Mouse (Mus musculus) stomach, embryonic 15.5 days (tissue): ENCODE measurements around the gene Rad23a. TPM values are rescaled to one million over a fixed set of nuclear protein-coding genes. Genes with fewer than 3 reads are reported as not detected.
A peak's percentile ranks its signal among the peaks of the same experiment; 100 is the strongest.

ENCODE experiments used
- ATAC-seq: fragments of 200-750 bp; cut with Nextera tagmentation; 2 replicates; pipeline ENCODE4 v1.8.0; 2017; ENCODE audit warnings: low read depth, moderate number of reproducible peaks, moderate TSS enrichment; ENCODE audit not compliant: insufficient read depth, low FRiP score
- H3K27ac ChIP-seq: fragments of 300-500 bp; sonication (generic); 2 replicates; pipeline ENCODE4 v1.5.1; 2015; ENCODE audit warnings: mild to moderate bottlenecking, inconsistent platforms
- H3K27me3 ChIP-seq: fragments of 300-500 bp; sonication (generic); replicated peaks from 2 replicates; pipeline ENCODE4 v1.6.1; 2015; ENCODE audit warnings: inconsistent platforms
- H3K36me3 ChIP-seq: fragments of 300-500 bp; sonication (generic); 2 replicates; pipeline ENCODE4 v1.6.1; 2015; ENCODE audit warnings: inconsistent platforms
- H3K4me1 ChIP-seq: fragments of 300-500 bp; sonication (generic); 2 replicates; pipeline ENCODE4 v1.6.1; 2015; ENCODE audit warnings: inconsistent platforms
- H3K4me2 ChIP-seq: fragments of 300-500 bp; sonication (generic); 2 replicates; pipeline ENCODE4 v1.6.1; 2015; ENCODE audit warnings: mild to moderate bottlenecking, inconsistent platforms
- H3K4me3 ChIP-seq: fragments of 300-500 bp; sonication (generic); replicated peaks from 2 replicates; pipeline ENCODE4 v1.5.1; 2015; ENCODE audit warnings: inconsistent platforms
- H3K9ac ChIP-seq: fragments of 300-500 bp; sonication (generic); 2 replicates; pipeline ENCODE4 v1.6.1; 2015; ENCODE audit warnings: inconsistent platforms
- H3K9me3 ChIP-seq: fragments of 300-500 bp; sonication (generic); 2 replicates; pipeline ENCODE4 v1.6.1; 2016; ENCODE audit warnings: inconsistent platforms
- WGBS: fragments of 180-500 bp; shearing (Covaris S2); methylation state at CpG from one replicate; pipeline ENCODE4 v1.1.7; 2015; 5-methylcytosine and 5-hydroxymethylcytosine counted together
- polyA plus RNA-seq: library from polyadenylated mRNA; unstranded; fragments of >200 nt; fragmentation: Nextera tagmentation; extraction: Ambion mirVana; gene quantifications from 2 replicates; pipeline ENCODE4 v1.2.1, GENCODE M21; 2015

Gene Rad23a
- 115 and 130 TPM in 2 replicates for polyA plus RNA-seq

DNA sequence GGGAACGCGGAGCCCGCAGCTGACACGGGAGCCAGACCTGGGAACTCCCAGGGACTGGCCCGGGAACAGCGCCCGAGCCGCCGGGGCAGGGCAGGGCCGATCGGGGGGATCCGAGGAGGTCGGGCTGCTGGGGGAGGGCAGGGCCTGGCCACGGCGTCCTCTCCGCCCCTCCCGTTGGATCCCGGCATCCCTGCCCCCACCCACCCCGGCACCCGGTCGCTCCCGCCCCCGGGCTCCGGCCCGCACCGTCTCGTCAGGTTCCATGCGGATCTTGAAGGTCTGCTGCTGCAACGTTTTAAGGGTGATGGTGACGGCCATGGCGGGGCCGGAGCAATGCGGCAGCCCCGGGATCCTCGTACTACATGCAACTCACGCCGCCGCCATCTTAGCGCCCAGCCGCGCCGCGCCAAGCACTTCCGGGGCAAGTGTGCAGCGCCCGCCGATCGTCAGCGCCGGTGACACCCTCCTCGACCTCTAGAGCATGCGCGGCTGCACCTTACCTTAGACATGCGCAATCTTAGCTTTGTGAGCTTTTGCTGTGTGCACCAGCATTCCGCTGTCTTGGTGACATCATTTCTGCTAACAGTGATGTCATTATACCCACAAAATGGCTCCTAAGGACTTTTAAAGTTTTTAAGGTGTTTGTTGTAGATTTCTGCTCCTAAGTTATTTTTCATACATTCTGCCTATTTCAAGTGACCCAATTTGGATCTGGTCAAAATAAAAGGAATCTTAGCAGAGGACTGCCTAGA, at the start of gene Rad23a:
TSS of gene Rad23a (minus strand) at position 418 of the 752 bp plus-strand sequence.
- Histone ChIP-seq H3K4me3 (peak within 1 kb of the TSS; percentile 86), H3K27me3 (no peaks in the 10 kb centered on the region), H3K9me3 (no peaks in the 10 kb centered on the region), H3K27ac (peak within 1 kb of the TSS; percentile 90), H3K36me3 (peaks cover 69% of the 10 kb centered on the region), H3K4me2 (peak within 1 kb of the TSS; percentile 62), H3K9ac (peak within 1 kb of the TSS; percentile 95), H3K4me1 (peaks cover 17% of the 10 kb centered on the region)
- under 1% methylated on average over 55 of the region's 55 CpGs for WGBS
- ATAC-seq = peak; percentile 94

DNA sequence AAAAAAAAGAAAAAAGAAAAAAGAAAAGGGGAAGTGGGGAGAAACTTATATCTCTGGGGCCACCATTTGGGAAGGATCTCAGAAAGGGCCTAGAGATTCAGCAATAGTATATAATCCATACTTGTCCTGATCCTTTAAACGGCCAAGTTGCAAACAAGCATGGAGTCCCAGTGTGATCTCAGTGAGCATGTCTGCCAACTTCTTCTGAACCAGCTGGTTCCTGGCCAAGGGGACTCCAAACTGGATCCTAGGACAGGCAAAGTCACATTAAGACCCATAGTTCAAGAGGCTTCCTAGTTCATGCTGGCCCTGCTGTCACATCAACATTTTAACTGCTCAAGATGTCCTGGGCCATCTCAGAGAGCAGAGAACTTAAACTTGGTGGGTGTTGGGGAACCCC, 48.7 kb upstream of the Rad23a start:
- Histone ChIP-seq H3K9me3 (no peaks in the 10 kb centered on the region), H3K4me2 (no peak overlapping the region), H3K9ac (no peak overlapping the region), H3K27ac (no peak overlapping the region), H3K4me1 (peaks cover 6% of the 10 kb centered on the region), H3K27me3 (no peaks in the 10 kb centered on the region), H3K36me3 (peaks cover 7% of the 10 kb centered on the region), H3K4me3 (no peak overlapping the region)
- 81% methylated on average over 1 of the region's 1 CpGs for WGBS
- no peak for ATAC-seq

DNA sequence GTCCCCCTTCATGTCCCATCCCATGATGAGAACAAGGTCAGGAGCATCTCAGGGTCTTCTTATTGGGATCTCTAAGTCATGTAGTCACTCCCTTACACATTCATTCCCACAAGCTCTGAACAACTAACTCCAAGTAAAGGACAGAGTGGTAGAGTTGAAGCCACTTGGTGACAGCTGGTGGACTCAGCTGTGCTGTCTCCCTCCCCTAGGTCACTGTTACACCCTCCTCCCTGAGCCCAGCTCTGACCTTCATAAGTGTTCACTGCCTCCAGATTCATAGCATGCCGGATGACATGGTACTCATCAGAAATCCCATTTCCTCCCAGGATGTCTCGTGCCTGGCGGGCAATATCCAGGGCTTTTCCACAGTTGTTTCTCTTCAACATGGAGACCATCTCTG, 47.8 kb upstream of the Rad23a start:
- WGBS = 84% methylated on average over 3 of the region's 3 CpGs
- H3K4me1 ChIP-seq = peaks cover 6% of the 10 kb centered on the region
- no peak for ATAC-seq

DNA sequence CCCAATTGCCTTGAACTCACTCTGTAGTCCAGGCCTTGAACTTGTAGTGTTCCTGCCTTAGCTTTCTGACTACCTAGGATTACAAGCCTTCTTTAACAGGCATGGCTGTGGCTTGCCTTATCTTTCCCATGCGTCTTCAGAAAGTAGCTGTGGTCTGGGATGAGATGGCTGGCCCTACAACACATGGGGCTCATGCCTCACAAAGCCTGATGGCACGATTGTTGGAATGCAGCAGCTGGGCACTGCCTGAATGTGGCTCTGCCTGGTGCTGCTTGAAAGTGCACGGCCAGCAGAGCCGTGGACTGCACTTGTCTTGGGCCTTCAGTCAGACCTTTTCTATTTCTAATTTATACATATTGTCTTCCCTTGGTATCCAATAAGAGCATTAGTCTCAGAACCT, 44.3 kb upstream of the Rad23a start:
- no peak for ATAC-seq
- 88% methylated on average over 4 of the region's 4 CpGs for WGBS
- H3K27ac ChIP-seq = no peak overlapping the region

More for the DNA sequence above, 47.8 kb upstream of the Rad23a start:
- Histone ChIP-seq H3K9ac (no peak overlapping the region), H3K27ac (no peak overlapping the region), H3K4me3 (no peak overlapping the region), H3K27me3 (no peaks in the 10 kb centered on the region), H3K4me2 (no peak overlapping the region), H3K9me3 (no peaks in the 10 kb centered on the region), H3K36me3 (peaks cover 7% of the 10 kb centered on the region)

DNA sequence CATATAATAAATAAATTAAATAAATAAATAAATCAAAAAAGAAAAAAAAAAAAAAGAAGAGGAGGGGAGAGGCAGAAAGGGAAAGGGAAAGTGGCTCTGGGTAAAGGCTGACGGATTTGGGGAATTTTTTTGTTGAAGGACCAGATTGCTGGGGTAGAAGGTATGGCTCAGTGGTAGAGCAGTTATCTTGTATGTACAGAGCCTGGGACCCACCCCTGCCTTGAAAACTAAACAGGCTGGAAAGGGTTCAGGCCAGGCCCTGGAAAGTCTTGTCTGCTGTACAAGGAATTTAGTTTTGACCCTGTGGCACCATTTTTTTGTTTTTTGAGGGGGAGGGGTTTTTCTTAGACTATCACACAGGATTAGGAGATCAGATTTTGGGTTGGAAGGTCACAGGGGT, 38.5 kb upstream of the Rad23a start:
- H3K27me3 ChIP-seq = no peaks in the 10 kb centered on the region
- H3K4me3 ChIP-seq = no peak overlapping the region
- no peak for ATAC-seq
- H3K4me1 ChIP-seq = no peaks in the 10 kb centered on the region
- H3K9me3 ChIP-seq = no peaks in the 10 kb centered on the region
- no peak overlapping the region for H3K4me2 ChIP-seq
- no peak overlapping the region for H3K27ac ChIP-seq
- no peak overlapping the region for H3K9ac ChIP-seq
- H3K36me3 ChIP-seq = no peaks in the 10 kb centered on the region
- 80% methylated on average over 1 of the region's 1 CpGs for WGBS

More for the DNA sequence above, 44.3 kb upstream of the Rad23a start:
- Histone ChIP-seq H3K27me3 (no peaks in the 10 kb centered on the region), H3K9ac (no peak overlapping the region), H3K4me3 (no peak overlapping the region), H3K36me3 (peaks cover 7% of the 10 kb centered on the region), H3K9me3 (no peaks in the 10 kb centered on the region), H3K4me1 (no peaks in the 10 kb centered on the region), H3K4me2 (no peak overlapping the region)

DNA sequence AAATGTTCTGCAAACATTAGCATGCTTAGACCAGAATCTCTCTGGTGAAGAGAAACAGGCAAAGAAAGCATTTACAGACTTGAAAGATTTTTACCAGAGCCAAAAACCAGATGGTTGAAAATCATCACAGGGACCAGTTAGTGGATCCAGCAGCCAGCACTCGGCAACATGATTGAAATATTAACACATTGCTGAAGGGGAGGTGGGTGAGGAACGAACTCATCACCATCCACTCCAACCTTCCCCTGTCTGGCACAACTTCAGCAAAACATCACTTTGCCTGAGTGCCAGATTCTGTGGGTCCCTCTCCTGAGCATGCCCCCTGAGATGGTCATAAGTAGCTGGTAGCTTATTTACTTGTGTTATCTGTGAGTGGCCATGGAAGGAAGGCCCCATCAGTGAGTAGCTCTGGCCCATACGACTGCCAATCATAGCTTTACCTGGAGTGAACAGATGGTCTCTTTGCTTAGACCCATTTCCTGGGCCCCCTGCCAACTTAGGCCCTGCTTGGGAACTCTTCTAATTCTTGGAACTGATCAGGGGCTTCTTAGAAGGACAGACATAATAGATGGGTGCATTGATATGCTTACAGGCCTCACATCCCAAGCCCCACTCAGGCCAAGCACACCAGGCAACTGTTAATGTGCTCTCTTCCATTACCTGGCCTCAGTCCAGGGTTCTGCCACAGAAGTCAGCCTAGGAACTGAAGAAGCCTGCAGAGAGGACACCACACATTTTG, 37.0 kb upstream of the Rad23a start:
- Histone ChIP-seq H3K27ac (no peak overlapping the region), H3K9ac (no peak overlapping the region), H3K36me3 (no peaks in the 10 kb centered on the region), H3K4me1 (peaks cover 6% of the 10 kb centered on the region), H3K9me3 (no peaks in the 10 kb centered on the region), H3K4me3 (no peak overlapping the region), H3K4me2 (no peak overlapping the region), H3K27me3 (no peaks in the 10 kb centered on the region)
- no peak for ATAC-seq
- 75% methylated on average over 3 of the region's 3 CpGs for WGBS

DNA sequence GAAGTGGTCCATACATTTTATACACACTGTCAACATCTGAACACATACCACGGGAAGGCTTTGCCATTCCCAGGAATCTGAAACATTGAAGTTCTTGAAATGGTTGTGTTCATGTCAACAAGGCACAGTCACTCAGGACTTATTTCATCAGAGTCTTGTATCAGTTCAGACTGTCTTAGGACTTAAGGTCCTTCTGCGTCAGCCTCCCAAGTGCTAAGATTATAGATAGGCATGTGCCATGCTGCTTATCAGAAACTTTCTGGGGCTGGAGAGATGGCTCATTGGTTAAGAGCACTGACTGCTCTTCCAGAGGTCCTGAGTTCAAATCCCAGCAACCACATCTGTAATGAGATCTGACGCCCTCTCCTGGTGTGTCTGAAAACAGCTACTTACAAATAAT, 33.9 kb upstream of the Rad23a start:
- H3K27ac ChIP-seq = no peak overlapping the region
- H3K4me2 ChIP-seq = no peak overlapping the region
- peaks cover 14% of the 10 kb centered on the region for H3K4me1 ChIP-seq
- no peaks in the 10 kb centered on the region for H3K27me3 ChIP-seq
- 89% methylated on average over 3 of the region's 3 CpGs for WGBS
- no peak for ATAC-seq
- H3K9ac ChIP-seq = no peak overlapping the region
- no peak overlapping the region for H3K4me3 ChIP-seq
- peaks cover 4% of the 10 kb centered on the region; the same call in 1 of the 2 replicates for H3K36me3 ChIP-seq
- no peaks in the 10 kb centered on the region for H3K9me3 ChIP-seq

DNA sequence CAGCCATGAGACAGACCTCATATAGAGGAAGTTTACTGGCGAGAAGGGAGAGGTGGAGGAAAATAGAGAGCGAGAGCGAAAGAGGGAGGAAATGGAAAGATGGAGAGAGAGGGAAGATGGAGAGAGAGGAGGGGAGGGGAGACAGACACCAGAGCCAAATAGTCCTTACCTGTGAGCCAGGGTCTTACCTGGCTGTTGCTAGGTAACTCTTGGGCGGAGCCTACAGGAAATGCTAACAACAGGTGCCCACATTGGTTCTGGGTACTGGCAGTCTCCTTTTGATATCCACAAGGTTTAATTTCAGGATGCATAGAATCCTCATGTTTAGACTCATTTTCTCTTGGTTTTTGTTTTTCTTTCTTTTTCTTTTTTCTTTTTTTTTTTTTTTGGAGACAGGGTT, 32.6 kb upstream of the Rad23a start:
- no peak for ATAC-seq
- H3K4me2 ChIP-seq = peak overlapping the region; percentile 100
- H3K9me3 ChIP-seq = no peaks in the 10 kb centered on the region
- H3K36me3 ChIP-seq = peaks cover 12% of the 10 kb centered on the region
- no peaks in the 10 kb centered on the region for H3K27me3 ChIP-seq
- H3K9ac ChIP-seq = 0 out of 2 replicates have a peak overlapping the region, but pooled peaks have one; percentile 34
- WGBS = 63% methylated on average over 4 of the region's 4 CpGs
- H3K27ac ChIP-seq = no peak overlapping the region
- peak overlapping the region; percentile 53 for H3K4me3 ChIP-seq
- H3K4me1 ChIP-seq = peaks cover 14% of the 10 kb centered on the region

DNA sequence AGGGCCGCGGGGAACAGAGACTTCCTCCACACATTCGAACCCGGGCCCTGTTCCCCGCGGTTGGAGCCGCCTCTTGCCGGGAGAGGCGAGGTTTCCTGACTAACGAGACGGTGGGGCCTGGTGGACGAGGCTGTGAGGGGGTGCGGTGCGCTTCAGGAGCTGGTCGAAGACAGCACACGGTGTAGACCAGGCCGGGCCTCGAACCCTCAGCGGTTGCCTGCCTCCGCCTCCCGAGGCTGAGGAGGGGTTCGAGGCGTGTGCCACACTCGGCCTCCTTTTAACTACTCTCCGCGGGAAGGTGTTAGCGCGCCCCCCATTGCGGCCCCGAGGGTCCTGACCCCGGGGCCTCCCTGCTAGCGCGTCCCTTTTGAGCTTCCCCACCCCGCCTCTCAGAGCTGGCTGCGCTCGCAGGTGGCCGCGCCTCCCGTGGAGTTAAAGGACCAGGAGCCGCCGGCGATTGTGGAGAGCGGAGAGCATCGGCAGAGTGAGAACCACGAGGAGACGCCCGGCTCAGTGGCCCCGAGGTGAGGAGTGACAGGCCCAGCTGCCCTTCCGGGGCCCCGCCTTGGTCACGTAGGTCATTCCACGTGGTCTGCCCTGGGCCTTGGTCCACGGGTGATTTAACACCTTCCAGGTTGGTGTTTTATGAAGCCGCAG, 32.0 kb upstream of the Rad23a start:
- no peaks in the 10 kb centered on the region for H3K9me3 ChIP-seq
- peak overlapping the region; percentile 53 for H3K4me3 ChIP-seq
- peak overlapping the region; percentile 34 for H3K9ac ChIP-seq
- no peak overlapping the region for H3K27ac ChIP-seq
- H3K4me1 ChIP-seq = peaks cover 14% of the 10 kb centered on the region
- H3K4me2 ChIP-seq = peak overlapping the region; percentile 100
- peak; percentile 65 for ATAC-seq
- 3% methylated on average over 53 of the region's 54 CpGs for WGBS
- H3K36me3 ChIP-seq = peaks cover 18% of the 10 kb centered on the region
- H3K27me3 ChIP-seq = no peaks in the 10 kb centered on the region

DNA sequence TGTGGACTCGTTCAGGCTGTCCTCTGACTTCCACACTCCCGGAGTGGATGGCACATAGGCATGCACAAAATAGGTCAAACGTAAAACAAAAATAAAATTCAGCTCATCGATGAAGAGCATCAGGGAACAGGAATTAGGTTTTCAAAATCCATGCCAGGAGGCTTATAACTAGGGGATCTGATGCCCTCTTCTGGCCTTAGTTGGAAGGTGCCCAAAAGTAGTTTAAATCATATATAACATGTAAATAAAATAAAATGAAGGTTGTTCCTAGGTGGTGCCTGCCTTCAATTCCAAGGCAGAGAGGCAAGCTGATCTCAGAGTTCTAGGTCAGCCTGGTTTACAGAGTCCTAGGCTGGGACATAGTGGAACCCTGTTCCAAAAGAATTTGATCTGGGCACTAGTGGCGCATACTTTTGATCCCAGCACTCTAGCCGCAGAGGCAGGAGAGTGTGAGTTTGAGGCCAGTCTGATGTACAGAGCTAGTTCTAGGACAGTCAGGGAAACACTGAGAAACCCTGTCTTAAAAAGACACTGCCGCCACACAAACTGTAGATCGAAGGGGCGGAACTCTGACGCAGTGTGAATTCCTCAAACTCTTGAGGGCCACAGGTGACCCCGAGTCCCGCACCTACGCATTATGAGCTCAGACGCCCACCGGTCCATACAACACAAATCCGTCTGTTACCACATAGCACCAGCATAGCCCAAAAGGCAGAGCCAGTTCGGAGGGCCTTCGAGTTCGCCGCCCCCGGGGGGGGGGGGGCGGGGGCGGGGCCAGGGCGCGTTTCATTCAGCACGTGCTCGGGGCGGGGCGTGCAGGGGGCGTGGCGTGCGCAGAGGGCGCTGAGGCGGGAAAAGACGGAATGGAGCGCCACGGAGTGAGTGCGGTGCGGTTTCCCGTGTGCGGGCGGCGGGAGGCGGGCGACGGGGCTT, 31.2 kb upstream of the Rad23a start, which contains the start of gene Syce2:
TSS of gene Syce2 (plus strand) at position 736 of the 933 bp plus-strand sequence.
- ATAC-seq = peak; percentile 73
- peaks cover 26% of the 10 kb centered on the region for H3K36me3 ChIP-seq
- H3K4me2 ChIP-seq = peak within 1 kb of the TSS; percentile 100
- no peaks in the 10 kb centered on the region for H3K27me3 ChIP-seq
- no peaks in the 10 kb centered on the region for H3K9me3 ChIP-seq
- H3K4me1 ChIP-seq = peaks cover 14% of the 10 kb centered on the region
- peak within 1 kb of the TSS; percentile 34 for H3K9ac ChIP-seq
- 13% methylated on average over 44 of the region's 46 CpGs for WGBS
- peak within 1 kb of the TSS; percentile 53 for H3K4me3 ChIP-seq
- H3K27ac ChIP-seq = no peak within 1 kb of the TSS

DNA sequence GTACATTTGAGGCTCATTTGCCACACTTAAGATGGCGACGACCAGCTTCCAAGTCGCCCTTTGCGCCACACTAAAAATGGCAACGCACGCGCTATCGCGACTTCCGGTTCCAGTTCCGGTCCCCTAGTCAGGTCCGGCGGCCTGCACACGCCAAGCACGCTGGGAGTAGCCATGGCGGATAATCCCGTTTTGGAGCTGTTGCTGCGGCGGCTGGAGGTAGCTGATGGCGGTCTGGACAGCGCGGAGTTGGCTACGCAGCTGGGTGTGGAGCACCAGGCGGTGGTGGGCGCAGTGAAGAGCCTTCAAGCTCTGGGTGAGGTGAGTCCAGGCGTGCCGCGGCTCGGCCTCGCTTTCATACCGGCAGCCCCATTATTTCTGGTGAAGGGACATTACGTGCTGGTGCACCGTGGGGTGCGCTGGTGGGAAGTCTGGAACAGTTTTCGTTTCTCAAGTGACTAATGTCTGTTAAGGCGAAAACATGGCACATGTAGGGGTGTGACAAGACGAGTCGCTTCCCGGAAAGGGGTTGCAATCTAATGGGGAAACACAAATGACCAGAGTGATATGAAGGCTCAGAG, 16.5 kb upstream of the Rad23a start, which contains the start of gene Farsa:
TSS of gene Farsa (plus strand) at position 126 of the 578 bp plus-strand sequence.
- Histone ChIP-seq H3K4me1 (peaks cover 12% of the 10 kb centered on the region), H3K36me3 (peaks cover 19% of the 10 kb centered on the region), H3K9ac (peak within 1 kb of the TSS; percentile 89), H3K27ac (peak within 1 kb of the TSS; percentile 77), H3K4me2 (peak within 1 kb of the TSS; percentile 83), H3K9me3 (no peaks in the 10 kb centered on the region), H3K4me3 (peak within 1 kb of the TSS; percentile 95), H3K27me3 (no peaks in the 10 kb centered on the region)
- peak; percentile 92 for ATAC-seq
- under 1% methylated on average over 39 of the region's 39 CpGs for WGBS
